In genomic region chr6:48446256-48446655, GRCm38 (mm10) we compare ENCODE assay signal across 9 mouse cellular contexts. TPM values are rescaled to one million over a fixed set of nuclear protein-coding genes. Genes with fewer than 3 reads are reported as not detected.
DNase-seq lines count a peak whose midpoint lies in the region; ATAC-seq and TF ChIP-seq lines count a peak whose summit lies in the region.
"Had no signal": no experiment of that assay in that cellular context is flagged by ENCODE, and none has a peak within 500 bp of the region (broad histone marks: within the 10 kb centered on the region; RNA-seq: fewer than 3 reads in every experiment).

No protein-coding gene starts in this region.

- H3K9me3 ChIP-seq in forebrain, embryonic 10.5 days = peaks cover 12% of the 10 kb centered on the region; the same call in 1 of the 2 replicates
- H3K9me3 ChIP-seq in hindbrain, embryonic 16.5 days (ENCODE audit: control insufficient read depth, low read length) = no peaks in the 10 kb centered on the region
- no peaks in the 10 kb centered on the region for H3K9me3 ChIP-seq in midbrain, embryonic 11.5 days (ENCODE audit: control insufficient read depth, low read length)

- no peak for TF ChIP-seq CTCF in gastrocnemius, adult 2 months (IDR thresholded peaks at IDR 0.05)
- TF ChIP-seq CTCF in thymus, adult 2 months (IDR thresholded peaks at IDR 0.05; ENCODE audit: borderline replicate concordance, control insufficient read depth, extremely low read depth, insufficient read depth, low read length, poor library complexity) = no peak

- WGBS in forebrain, embryonic 10.5 days = 32% methylated on average over 3 of the region's 3 CpGs
- 28% methylated on average over 3 of the region's 3 CpGs for WGBS in hindbrain, embryonic 16.5 days
- 41% methylated on average over 3 of the region's 3 CpGs for WGBS in midbrain, embryonic 11.5 days
- WGBS in thymus, adult 2 months = 68% methylated on average over 3 of the region's 3 CpGs

- H3K36me3 ChIP-seq in forebrain, embryonic 10.5 days (replicated peaks) = peaks cover 15% of the 10 kb centered on the region
- peaks cover 7% of the 10 kb centered on the region for H3K36me3 ChIP-seq in hindbrain, embryonic 16.5 days (ENCODE audit: control insufficient read depth, insufficient read depth, low read length)
- H3K36me3 ChIP-seq in midbrain, embryonic 11.5 days (ENCODE audit: control insufficient read depth, insufficient read depth, low read length) = peaks cover 6% of the 10 kb centered on the region; the same call in 1 of the 2 replicates
- H3K36me3 ChIP-seq in thymus, adult 2 months (ENCODE audit: control insufficient read depth, insufficient read depth, low read length) = no peaks in the 10 kb centered on the region

- intact Hi-C loops in gastrocnemius, adult 2 months (cut with DNase I) = no loop called here

- peaks cover 47% of the 10 kb centered on the region for H3K4me1 ChIP-seq in forebrain, embryonic 10.5 days
- peaks cover 8% of the 10 kb centered on the region; the same call in 1 of the 2 replicates for H3K4me1 ChIP-seq in hindbrain, embryonic 16.5 days (ENCODE audit: control insufficient read depth, insufficient read depth, low read depth, low read length)
- H3K4me1 ChIP-seq in midbrain, embryonic 11.5 days (ENCODE audit: control insufficient read depth, insufficient read depth, low read length) = peaks cover 10% of the 10 kb centered on the region
- H3K4me1 ChIP-seq in thymus, adult 2 months (replicated peaks; ENCODE audit: control insufficient read depth, insufficient read depth, low read length) = peaks cover 16% of the 10 kb centered on the region

- ATAC-seq in hindbrain, embryonic 16.5 days = no peak
- no peak for ATAC-seq in midbrain, embryonic 11.5 days (ENCODE audit: low FRiP score)

- H3K27me3 ChIP-seq in forebrain, embryonic 10.5 days (ENCODE audit: poor library complexity, severe bottlenecking) = peaks cover 29% of the 10 kb centered on the region
- no peaks in the 10 kb centered on the region; the same call in 1 of the 2 replicates for H3K27me3 ChIP-seq in hindbrain, embryonic 16.5 days (replicated peaks; ENCODE audit: control insufficient read depth, insufficient read depth, low read length)
- no peaks in the 10 kb centered on the region for H3K27me3 ChIP-seq in midbrain, embryonic 11.5 days (ENCODE audit: control insufficient read depth, insufficient read depth, low read length)
- H3K27me3 ChIP-seq in thymus, adult 2 months (ENCODE audit: control insufficient read depth, insufficient read depth, low read length) = no peaks in the 10 kb centered on the region; the same call in 1 of the 2 replicates

- peak overlapping the region; percentile 91 for H3K9ac ChIP-seq in hindbrain, embryonic 16.5 days (ENCODE audit: low read depth, low read length)
- H3K9ac ChIP-seq in midbrain, embryonic 11.5 days (ENCODE audit: low read length) = peak overlapping the region; percentile 84; the same call in 1 of the 2 replicates

- H3K4me2 ChIP-seq in hindbrain, embryonic 16.5 days (ENCODE audit: low read length) = peak overlapping the region; percentile 79
- peak overlapping the region; percentile 98 for H3K4me2 ChIP-seq in midbrain, embryonic 11.5 days

- peak overlapping the region; percentile 96 for H3K27ac ChIP-seq in gastrocnemius, adult 2 months
- peak overlapping the region; percentile 96 for H3K27ac ChIP-seq in forebrain, embryonic 10.5 days
- H3K27ac ChIP-seq in hindbrain, embryonic 16.5 days (ENCODE audit: low read depth, low read length) = peak overlapping the region; percentile 88
- no peak overlapping the region for H3K27ac ChIP-seq in midbrain, embryonic 11.5 days (ENCODE audit: low read depth, low read length)
- no peak overlapping the region for H3K27ac ChIP-seq in thymus, adult 2 months (ENCODE audit: control insufficient read depth, insufficient read depth, low read length)

- H3K4me3 ChIP-seq in gastrocnemius, adult 2 months = peak overlapping the region; percentile 89
- H3K4me3 ChIP-seq in forebrain, embryonic 10.5 days = peak overlapping the region; percentile 63
- H3K4me3 ChIP-seq in hindbrain, embryonic 16.5 days (ENCODE audit: low read length) = peak overlapping the region; percentile 83
- H3K4me3 ChIP-seq in midbrain, embryonic 11.5 days (ENCODE audit: low read depth, low read length) = peak overlapping the region; percentile 73
- no peak overlapping the region for H3K4me3 ChIP-seq in thymus, adult 2 months (ENCODE audit: control insufficient read depth, insufficient read depth, low read length)

- DNase-seq in gastrocnemius, adult 2 months = no peak
- DNase-seq in gastrocnemius, adult 18-20 months (ENCODE audit: low spot score) = no peak
- no peak for DNase-seq in forebrain, embryonic 10.5 days (ENCODE audit: extremely low spot score, low spot score)
- DNase-seq in midbrain, embryonic 11.5 days (ENCODE audit: low spot score, missing footprints) = no peak
- DNase-seq in frontal cortex, postnatal 14 days (ENCODE audit: low spot score in 2 of 2) = no peak
- DNase-seq in frontal cortex, postnatal 10 days (ENCODE audit: low spot score in 2 of 2) = no peak
- no peak for DNase-seq in thymus, adult 2 months

- no peak for TF ChIP-seq POLR2A in thymus, adult 2 months (IDR thresholded peaks at IDR 0.05; ENCODE audit: control insufficient read depth, extremely low read depth, insufficient read depth, low read length, poor library complexity)

RNA-seq across cellular contexts. Expression of gene Zfp467, which starts 0.6 kb away (rescaled TPM):
- 10 to 100 TPM; 45.4 to 52.3 TPM for total RNA-seq in gastrocnemius, adult 2 months (2021)
- 10 to 100 TPM; 50.1 to 57.1 TPM for total RNA-seq in gastrocnemius, adult 18-20 months (2021)
- 12.9 and 13.1 TPM in 2 replicates for polyA plus RNA-seq in forebrain, embryonic 10.5 days (2016; fragmentation: Nextera tagmentation; extraction: Ambion mirVana)
- polyA plus RNA-seq in hindbrain, embryonic 16.5 days (2015; fragmentation: Nextera tagmentation; extraction: Ambion mirVana) = 26.3 and 27.8 TPM in 2 replicates
- 12.7 and 14.3 TPM in 2 replicates for polyA plus RNA-seq in midbrain, embryonic 11.5 days (2014; fragmentation: Nextera tagmentation; extraction: Ambion mirVana)
- polyA plus RNA-seq in thymus, adult 2 months (2012; rRNA removed) = 29.4 and 30.2 TPM in 2 replicates

RNA-seq across cellular contexts. Expression of gene Sspo, which starts 1.8 kb away (rescaled TPM):
- under 1 TPM; 0.50 to 0.69 TPM for total RNA-seq in gastrocnemius, adult 2 months (2021)
- total RNA-seq in gastrocnemius, adult 18-20 months (2021) = under 1 TPM; 0.19 to 0.71 TPM
- 0.15 and 0.19 TPM in 2 replicates for polyA plus RNA-seq in forebrain, embryonic 10.5 days (2016; fragmentation: Nextera tagmentation; extraction: Ambion mirVana)
- polyA plus RNA-seq in hindbrain, embryonic 16.5 days (2015; fragmentation: Nextera tagmentation; extraction: Ambion mirVana) = 0.22 and 0.29 TPM in 2 replicates
- polyA plus RNA-seq in midbrain, embryonic 11.5 days (2014; fragmentation: Nextera tagmentation; extraction: Ambion mirVana) = 0.10 and 0.23 TPM in 2 replicates
- 29.3 and 35.4 TPM in 2 replicates for polyA plus RNA-seq in thymus, adult 2 months (2012; rRNA removed)
- total RNA-seq: megakaryocyte progenitor cell, adult 5-6 weeks had no signal

RNA-seq across cellular contexts. Expression of gene Krba1, which starts 50.9 kb away (rescaled TPM):
- total RNA-seq in gastrocnemius, adult 2 months (2021) = 10 to 100 TPM; 18.7 to 21.0 TPM
- total RNA-seq in gastrocnemius, adult 18-20 months (2021) = 10 to 100 TPM; 15.9 to 18.3 TPM
- 23.7 and 24.5 TPM in 2 replicates for polyA plus RNA-seq in forebrain, embryonic 10.5 days (2016; fragmentation: Nextera tagmentation; extraction: Ambion mirVana)
- 26.2 and 27.6 TPM in 2 replicates for polyA plus RNA-seq in hindbrain, embryonic 16.5 days (2015; fragmentation: Nextera tagmentation; extraction: Ambion mirVana)
- polyA plus RNA-seq in midbrain, embryonic 11.5 days (2014; fragmentation: Nextera tagmentation; extraction: Ambion mirVana) = 15.2 and 16.6 TPM in 2 replicates
- polyA plus RNA-seq in thymus, adult 2 months (2012; rRNA removed) = 71.9 and 73.5 TPM in 2 replicates

Comparison
In these comparisons a context has a peak if more than half of its experiments do, and no peak if none do; other contexts are left out.
1. H3K27ac ChIP-seq: peak in gastrocnemius, adult 2 months (single experiment), forebrain, embryonic 10.5 days (single experiment) and hindbrain, embryonic 16.5 days (single experiment); none in midbrain, embryonic 11.5 days (single experiment) and thymus, adult 2 months (single experiment).
2. RNA of gene Sspo, which starts 1.8 kb away (polyA plus RNA-seq): 29.3 to 35.4 TPM in thymus, adult 2 months; 0.22 to 0.29 TPM in hindbrain, embryonic 16.5 days, 0.15 to 0.19 TPM in forebrain, embryonic 10.5 days and 0.10 to 0.23 TPM in midbrain, embryonic 11.5 days; every median in the first group is over 10 times any median in the second.